Mouse (Mus musculus) retina, postnatal 1 day (tissue): ENCODE measurements around the gene Dock8.
"Not testable (repeated sequence)": the region's sequence is repeated elsewhere in the genome, so short reads cannot be mapped to it uniquely, and the experiment has no call there.

Source experiments
- DNase-seq: peaks from one replicate; pipeline ENCODE4 v3.0.0-alpha.2; 2012

The Dock8 gene

GRCm38 (mm10) chr19:25000153-25000552 is 819 bp downstream of the Dock8 start:
- DNase-seq, result no peak

GRCm38 (mm10) chr19:25002032-25002431 is 2.7 kb downstream of the Dock8 start:
- DNase-seq, result no peak

- DNase-seq, result no peak
Measured at GRCm38 (mm10) chr19:25002828-25003227, 3.5 kb downstream of the Dock8 start.

- peak; percentile 11 for DNase-seq
Measured at GRCm38 (mm10) chr19:25003810-25004209, 4.5 kb downstream of the Dock8 start.

- DNase-seq, result no peak
Measured at GRCm38 (mm10) chr19:25006686-25007085, 7.4 kb downstream of the Dock8 start.

- no peak for DNase-seq
Measured at GRCm38 (mm10) chr19:25008509-25008908, 9.2 kb downstream of the Dock8 start.

- no peak for DNase-seq
Measured at GRCm38 (mm10) chr19:25022766-25023165, 23.4 kb downstream of the Dock8 start.

- DNase-seq, result no peak
Measured at GRCm38 (mm10) chr19:25031765-25032164, 32.4 kb downstream of the Dock8 start.

- DNase-seq, result not testable (repeated sequence)
Measured at GRCm38 (mm10) chr19:25033008-25033407, 33.7 kb downstream of the Dock8 start.

GRCm38 (mm10) chr19:25035825-25036224 is 36.5 kb downstream of the Dock8 start:
- no peak for DNase-seq

- peak; percentile 8 for DNase-seq
Measured at GRCm38 (mm10) chr19:25036784-25037183, 37.5 kb downstream of the Dock8 start.

- DNase-seq, result no peak
Measured at GRCm38 (mm10) chr19:25037249-25037648, 37.9 kb downstream of the Dock8 start.

GRCm38 (mm10) chr19:25038293-25038692 is 39.0 kb downstream of the Dock8 start:
- no peak for DNase-seq

- no peak for DNase-seq
Measured at GRCm38 (mm10) chr19:25041209-25041608, 41.9 kb downstream of the Dock8 start.

- DNase-seq, result no peak
Measured at GRCm38 (mm10) chr19:25042973-25043372, 43.6 kb downstream of the Dock8 start.

GRCm38 (mm10) chr19:25044057-25044456 is 44.7 kb downstream of the Dock8 start:
- no peak for DNase-seq

- no peak for DNase-seq
Measured at GRCm38 (mm10) chr19:25052355-25052754, 53.0 kb downstream of the Dock8 start.

- DNase-seq, result no peak
Measured at GRCm38 (mm10) chr19:25053152-25053551, 53.8 kb downstream of the Dock8 start.

GRCm38 (mm10) chr19:25055025-25055424 is 55.7 kb downstream of the Dock8 start:
- DNase-seq, result no peak

- DNase-seq, result no peak
Measured at GRCm38 (mm10) chr19:25055559-25055958, 56.2 kb downstream of the Dock8 start.

- DNase-seq, result no peak
Measured at GRCm38 (mm10) chr19:25056224-25056623, 56.9 kb downstream of the Dock8 start.

GRCm38 (mm10) chr19:25057826-25058225 is 58.5 kb downstream of the Dock8 start:
- no peak for DNase-seq

GRCm38 (mm10) chr19:25059847-25060364 is 60.6 kb downstream of the Dock8 start:
- DNase-seq, result no peak

GRCm38 (mm10) chr19:25060375-25060774 is 61.0 kb downstream of the Dock8 start:
- peak; percentile 30 for DNase-seq

- no peak for DNase-seq
Measured at GRCm38 (mm10) chr19:25062188-25062856, 63.0 kb downstream of the Dock8 start.
